Mouse (Mus musculus): ENCODE measurements around the gene Nfkbil1.

DNA sequence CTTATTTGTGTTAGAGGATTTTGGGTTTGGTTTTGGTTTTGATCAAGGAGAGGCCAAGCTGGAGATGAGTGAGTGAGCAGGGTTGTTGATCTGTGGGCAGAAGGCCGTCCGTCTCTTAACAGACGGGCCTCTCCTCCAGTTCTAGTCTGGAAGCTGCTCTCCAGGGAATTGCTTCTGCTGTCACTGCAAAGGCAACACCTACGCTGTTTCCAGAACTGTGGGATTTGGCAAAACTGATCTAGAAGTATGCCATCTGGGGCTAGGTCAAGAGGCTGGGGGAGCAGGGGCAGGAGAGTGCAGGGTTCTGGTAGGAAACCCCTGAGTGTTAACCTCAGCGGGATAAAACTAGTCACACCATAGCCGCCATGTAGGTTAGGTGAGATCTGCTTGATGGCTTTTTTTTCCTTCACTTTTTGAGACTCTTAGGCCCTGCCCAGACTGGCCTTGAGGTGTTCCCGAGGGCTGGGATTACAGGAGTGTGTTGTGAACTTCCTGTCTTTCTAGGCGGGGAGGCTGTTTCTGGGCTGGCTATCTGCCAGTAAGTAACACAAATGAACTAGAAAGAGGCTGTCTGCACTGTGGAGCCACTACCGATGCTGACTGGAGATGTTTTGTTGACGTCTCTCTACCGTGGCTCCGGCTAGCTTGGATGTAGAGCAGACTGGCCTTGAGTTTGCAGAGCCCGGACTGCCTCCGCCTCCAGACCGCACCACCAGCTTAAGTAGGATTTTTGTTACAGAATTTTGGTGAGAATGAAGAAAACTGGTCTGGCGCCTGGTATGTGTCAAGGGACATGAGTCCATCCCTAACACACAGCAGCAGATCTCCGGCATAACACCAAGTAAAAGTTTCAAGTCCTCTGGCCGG, 2.2 kb downstream of the Nfkbil1 start, which contains the start of gene Atp6v1g2:
- TF ChIP-seq CTCF (IDR thresholded peaks at IDR 0.05; ENCODE audit: low read depth) (no peak), EP300 (IDR thresholded peaks at IDR 0.05; ENCODE audit: low read depth) (no peak)

Measured in liver, postnatal 0 days (tissue).